Mouse (Mus musculus) liver, adult 2 months (tissue): ENCODE measurements around the gene Speg. TPM values are rescaled to one million over a fixed set of nuclear protein-coding genes. Genes with fewer than 3 reads are reported as not detected.

Experiments
- DNase-seq: peaks from one replicate; pipeline ENCODE4 v3.0.0-alpha.2; 2011; ENCODE audit warnings: low read depth, low spot score; ENCODE audit errors: extremely low read depth
- H3K27ac ChIP-seq: fragments of 200-500 bp; replicated peaks from 2 replicates; pipeline ENCODE4 v1.5.1; 2012; ENCODE audit warnings: low read depth, mild to moderate bottlenecking, control low read depth, inconsistent platforms, low read length; ENCODE audit not compliant: insufficient read depth
- H3K27me3 ChIP-seq: fragments of 200-500 bp; 2 replicates; pipeline ENCODE4 v1.6.1; 2012; ENCODE audit warnings: mild to moderate bottlenecking, moderate library complexity, low read length, inconsistent platforms; ENCODE audit not compliant: control insufficient read depth, insufficient read depth
- H3K36me3 ChIP-seq: fragments of 200-500 bp; 2 replicates; pipeline ENCODE4 v1.6.1; 2012; ENCODE audit warnings: low read length, inconsistent platforms; ENCODE audit not compliant: control insufficient read depth, insufficient read depth
- H3K4me1 ChIP-seq: fragments of 200-500 bp; 2 replicates; pipeline ENCODE4 v1.6.1; 2011; ENCODE audit warnings: low read length; ENCODE audit not compliant: control insufficient read depth, insufficient read depth
- H3K4me3 ChIP-seq: fragments of 200-500 bp; 2 replicates; pipeline ENCODE4 v1.5.1; 2011; ENCODE audit warnings: low read depth, mild to moderate bottlenecking, control low read depth, low read length, moderate library complexity; ENCODE audit not compliant: insufficient read depth
- H3K79me2 ChIP-seq: fragments of 200-500 bp; 2 replicates; pipeline ENCODE4 v1.6.1; 2012; ENCODE audit warnings: inconsistent platforms, mild to moderate bottlenecking, low read length, moderate library complexity; ENCODE audit not compliant: control insufficient read depth, insufficient read depth
- H3K9ac ChIP-seq: fragments of 200-500 bp; 2 replicates; pipeline ENCODE4 v1.6.1; 2012; ENCODE audit warnings: low read depth, mild to moderate bottlenecking, control low read depth, inconsistent platforms, low read length
- CTCF ChIP-seq: fragments of 200-500 bp; IDR thresholded peaks from 2 replicates; pipeline ENCODE4 v1.5.1; 2011; ENCODE audit warnings: low read depth, low read length, control low read depth
- POLR2A ChIP-seq: fragments of 200-500 bp; IDR thresholded peaks from 2 replicates; pipeline ENCODE4 v1.6.1; 2011; ENCODE audit warnings: low read length, control low read depth; ENCODE audit not compliant: insufficient read depth; ENCODE audit errors: extremely low read depth
- WGBS: fragments of 180-500 bp; shearing (Covaris S2); methylation state at CpG from one replicate; pipeline ENCODE4 v1.1.7; 2018; 5-methylcytosine and 5-hydroxymethylcytosine counted together
- polyA plus RNA-seq: library from polyadenylated mRNA; depleted of rRNA; stranded (reverse); fragments of >200 nt; gene quantifications from 2 replicates; pipeline ENCODE4 v1.2.3, GENCODE M21; 2012
- total RNA-seq: library from RNA; depleted of rRNA; stranded (reverse); fragments of >200 nt; gene quantifications from 2 replicates; pipeline ENCODE4 v1.2.3, GENCODE M21; 2014

Speg gene
- total and polyA plus RNA-seq, 2 experiments = 0.55 to 3.4 TPM

DNA sequence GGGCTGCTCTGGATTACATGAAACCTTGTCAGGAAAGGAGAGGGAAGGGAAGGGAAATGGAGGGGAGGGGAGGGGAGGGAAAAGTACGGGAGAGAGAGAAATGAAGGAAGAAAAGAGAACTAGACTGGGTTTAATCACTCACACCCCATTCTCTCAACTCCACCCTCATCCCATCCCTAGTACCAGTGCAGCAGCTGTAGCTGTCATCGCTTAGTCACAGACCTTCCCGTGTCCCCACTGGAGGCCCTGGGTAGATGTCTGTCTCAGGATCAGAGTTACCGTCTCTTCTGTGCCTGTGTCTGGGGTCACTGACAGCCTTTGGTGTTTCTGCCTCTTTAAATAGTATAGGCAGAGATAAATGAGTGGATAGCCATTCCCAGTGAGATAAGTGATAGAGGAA, 33.1 kb downstream of the Speg start:
- H3K9ac ChIP-seq = no peak overlapping the region
- WGBS = 68% methylated on average over 4 of the region's 4 CpGs
- TF ChIP-seq CTCF (no peak), POLR2A (no peak)
- no peaks in the 10 kb centered on the region for H3K4me1 ChIP-seq
- no peak overlapping the region for H3K4me3 ChIP-seq
- no peaks in the 10 kb centered on the region for H3K27me3 ChIP-seq
- no peak overlapping the region for H3K27ac ChIP-seq
- no peaks in the 10 kb centered on the region for H3K79me2 ChIP-seq
- no peak for DNase-seq
- H3K36me3 ChIP-seq = no peaks in the 10 kb centered on the region

DNA sequence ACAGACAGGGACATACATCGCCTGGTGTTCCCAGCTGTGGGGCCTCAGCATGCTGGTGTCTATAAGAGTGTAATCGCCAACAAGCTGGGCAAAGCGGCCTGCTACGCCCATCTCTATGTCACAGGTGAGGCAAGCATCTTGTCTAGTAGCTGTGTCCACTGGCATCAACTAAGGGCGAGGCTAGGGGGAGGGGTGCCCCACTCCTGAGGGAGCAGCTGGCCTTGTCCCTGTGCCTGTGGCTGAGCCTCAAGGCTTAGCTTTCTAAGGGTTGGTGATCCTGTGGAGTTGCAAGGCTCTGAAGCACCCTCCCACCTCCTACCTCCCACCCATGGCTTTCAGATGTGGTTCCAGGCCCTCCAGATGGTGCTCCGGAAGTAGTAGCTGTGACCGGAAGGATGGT, 34.9 kb downstream of the Speg start:
- no peaks in the 10 kb centered on the region for H3K27me3 ChIP-seq
- WGBS = 92% methylated on average over 7 of the region's 7 CpGs
- H3K4me3 ChIP-seq = no peak overlapping the region
- no peak for TF ChIP-seq POLR2A
- no peak for TF ChIP-seq CTCF
- no peaks in the 10 kb centered on the region for H3K79me2 ChIP-seq
- no peaks in the 10 kb centered on the region for H3K36me3 ChIP-seq
- no peak for DNase-seq
- H3K27ac ChIP-seq = no peak overlapping the region
- H3K4me1 ChIP-seq = no peaks in the 10 kb centered on the region
- H3K9ac ChIP-seq = no peak overlapping the region

- TF ChIP-seq POLR2A (no peak), CTCF (no peak)
- Histone ChIP-seq H3K4me3 (no peak overlapping the region), H3K27ac (no peak overlapping the region), H3K36me3 (no peaks in the 10 kb centered on the region), H3K9ac (no peak overlapping the region), H3K79me2 (no peaks in the 10 kb centered on the region), H3K27me3 (no peaks in the 10 kb centered on the region), H3K4me1 (no peaks in the 10 kb centered on the region)
- 94% methylated on average over 3 of the region's 3 CpGs for WGBS
- DNase-seq = no peak
These were observed 37.1 kb downstream of the Speg start for GRCm38 (mm10) chr1:75412196-75412595.

DNA sequence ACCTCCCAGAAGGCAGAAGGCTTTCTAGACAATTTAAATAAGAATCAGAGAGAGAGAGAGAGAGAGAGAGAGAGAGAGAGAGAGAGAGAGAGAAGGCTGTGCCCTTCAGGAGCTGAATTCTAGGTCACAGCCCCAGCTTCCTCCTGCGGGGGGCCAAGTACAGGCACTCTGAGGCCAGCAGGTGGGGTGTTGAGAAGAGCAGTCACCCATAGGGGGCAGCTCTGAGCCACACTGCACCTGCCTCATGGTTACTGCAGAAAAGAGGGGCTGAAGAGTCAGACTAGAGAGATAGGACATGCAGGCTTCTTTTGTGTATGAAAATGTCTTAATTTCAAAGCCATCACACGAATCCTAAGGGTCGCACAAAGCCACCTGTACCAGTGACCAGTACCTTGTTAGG, 38.7 kb downstream of the Speg start:
- Histone ChIP-seq H3K79me2 (no peaks in the 10 kb centered on the region), H3K4me3 (no peak overlapping the region), H3K36me3 (no peaks in the 10 kb centered on the region), H3K9ac (no peak overlapping the region), H3K4me1 (no peaks in the 10 kb centered on the region), H3K27me3 (no peaks in the 10 kb centered on the region), H3K27ac (no peak overlapping the region)
- 71% methylated on average over 3 of the region's 3 CpGs for WGBS
- no peak for DNase-seq
- TF ChIP-seq CTCF = peak; percentile 60
- TF ChIP-seq POLR2A = no peak

DNA sequence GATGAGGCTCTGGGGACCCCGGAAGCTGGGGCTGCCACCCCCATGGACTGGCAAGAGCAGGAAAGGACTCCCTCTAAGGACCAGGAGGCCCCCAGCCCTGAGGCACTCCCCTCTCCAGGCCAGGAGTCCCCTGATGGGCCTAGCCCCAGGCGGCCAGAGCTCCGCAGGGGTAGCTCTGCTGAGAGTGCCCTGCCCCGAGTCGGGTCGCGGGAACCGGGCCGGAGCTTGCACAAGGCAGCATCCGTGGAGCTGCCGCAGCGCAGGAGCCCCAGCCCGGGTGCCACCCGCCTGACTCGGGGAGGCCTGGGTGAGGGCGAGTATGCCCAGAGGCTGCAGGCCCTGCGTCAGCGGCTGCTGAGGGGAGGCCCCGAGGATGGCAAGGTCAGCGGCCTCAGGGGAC, 46.7 kb downstream of the Speg start:
- Histone ChIP-seq H3K36me3 (no peaks in the 10 kb centered on the region), H3K27ac (no peak overlapping the region), H3K27me3 (peaks cover 18% of the 10 kb centered on the region), H3K79me2 (no peaks in the 10 kb centered on the region), H3K4me1 (no peaks in the 10 kb centered on the region), H3K4me3 (no peak overlapping the region), H3K9ac (no peak overlapping the region)
- 39% methylated on average over 20 of the region's 20 CpGs for WGBS
- DNase-seq = no peak
- TF ChIP-seq CTCF (no peak), POLR2A (no peak)

DNA sequence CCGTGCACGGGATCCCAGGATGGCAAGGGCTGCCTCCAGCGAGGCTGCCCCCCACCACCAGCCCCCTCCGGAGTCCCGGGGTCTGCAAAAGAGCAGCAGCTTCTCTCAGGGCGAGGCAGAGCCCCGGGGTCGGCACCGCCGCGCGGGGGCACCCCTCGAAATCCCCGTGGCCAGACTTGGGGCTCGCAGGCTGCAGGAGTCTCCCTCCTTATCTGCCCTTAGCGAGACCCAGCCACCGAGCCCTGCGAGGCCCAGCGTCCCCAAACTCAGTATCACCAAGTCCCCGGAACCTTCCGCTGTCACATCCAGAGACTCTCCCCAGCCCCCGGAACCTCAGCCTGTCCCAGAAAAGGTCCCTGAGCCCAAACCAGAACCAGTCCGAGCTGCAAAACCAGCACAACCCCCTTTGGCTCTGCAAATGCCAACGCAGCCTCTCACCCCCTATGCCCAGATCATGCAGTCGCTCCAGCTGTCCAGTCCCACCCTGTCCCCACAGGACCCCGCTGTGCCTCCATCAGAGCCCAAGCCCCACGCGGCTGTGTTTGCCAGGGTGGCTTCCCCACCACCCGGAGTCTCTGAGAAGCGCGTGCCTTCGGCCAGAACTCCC, 47.2 kb downstream of the Speg start:
- DNase-seq = no peak
- H3K36me3 ChIP-seq = no peaks in the 10 kb centered on the region
- H3K27me3 ChIP-seq = peaks cover 18% of the 10 kb centered on the region
- no peaks in the 10 kb centered on the region for H3K79me2 ChIP-seq
- no peak overlapping the region for H3K9ac ChIP-seq
- TF ChIP-seq CTCF = no peak
- no peak for TF ChIP-seq POLR2A
- H3K4me3 ChIP-seq = no peak overlapping the region
- H3K27ac ChIP-seq = no peak overlapping the region
- 10% methylated on average over 32 of the region's 32 CpGs for WGBS
- no peaks in the 10 kb centered on the region for H3K4me1 ChIP-seq
